Mouse (Mus musculus) T-helper 2 cell (primary cell): Measurements from ENCODE around the gene Zbtb43.

Experiments used
- in situ Hi-C: fragments of 300-600 bp; cut with MboI, MseI; formaldehyde crosslinking; loops from one replicate; pipeline ENCODE4 v1.15.1; 2025; ENCODE audit warnings: high pct_unique_total_duplicates

Gene Zbtb43

GRCm38 (mm10) chr2:33468466-33469097 lies at the start of gene Zbtb43:
Gene Zbtb43 (minus strand): TSS chr2:33468559.
- in situ Hi-C loops = loop anchor here (10.0 kb wide), 1 partner anchor 1794 kb away; the partner anchor contains the start of gene Exosc2

GRCm38 (mm10) chr2:33515856-33516255 lies 47.5 kb upstream of the Zbtb43 start:
- in situ Hi-C loops = no loop called here

- in situ Hi-C loops = no loop called here
These were observed 47.1 kb upstream of the Zbtb43 start for GRCm38 (mm10) chr2:33515431-33515830.

GRCm38 (mm10) chr2:33510791-33511190 lies 42.4 kb upstream of the Zbtb43 start:
- in situ Hi-C loops = no loop called here

- in situ Hi-C loops = no loop called here
These were observed 34.2 kb upstream of the Zbtb43 start for GRCm38 (mm10) chr2:33502602-33503001.

DNA sequence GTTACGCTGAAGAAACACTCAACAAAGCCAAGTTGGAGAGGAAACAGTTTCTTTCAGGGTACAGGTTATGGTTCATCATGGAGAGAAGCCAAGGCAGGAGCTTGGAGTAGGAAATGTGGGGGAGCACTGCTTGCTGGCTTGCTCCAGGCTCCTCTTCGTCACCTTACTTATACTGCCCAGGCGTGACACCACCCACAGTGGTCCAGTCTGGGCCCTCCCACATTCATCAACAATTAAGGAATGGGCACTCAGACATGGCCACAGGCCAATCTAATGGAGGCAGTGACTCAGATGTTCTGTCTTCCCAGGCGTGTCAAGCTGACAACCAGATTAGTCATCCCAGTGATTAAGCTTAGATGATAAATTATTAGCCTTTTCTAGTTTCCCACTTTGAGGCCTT lies 29.9 kb upstream of the Zbtb43 start:
- in situ Hi-C loops = no loop called here

- in situ Hi-C loops = no loop called here
These were observed 27.3 kb upstream of the Zbtb43 start for GRCm38 (mm10) chr2:33495654-33496053.

DNA sequence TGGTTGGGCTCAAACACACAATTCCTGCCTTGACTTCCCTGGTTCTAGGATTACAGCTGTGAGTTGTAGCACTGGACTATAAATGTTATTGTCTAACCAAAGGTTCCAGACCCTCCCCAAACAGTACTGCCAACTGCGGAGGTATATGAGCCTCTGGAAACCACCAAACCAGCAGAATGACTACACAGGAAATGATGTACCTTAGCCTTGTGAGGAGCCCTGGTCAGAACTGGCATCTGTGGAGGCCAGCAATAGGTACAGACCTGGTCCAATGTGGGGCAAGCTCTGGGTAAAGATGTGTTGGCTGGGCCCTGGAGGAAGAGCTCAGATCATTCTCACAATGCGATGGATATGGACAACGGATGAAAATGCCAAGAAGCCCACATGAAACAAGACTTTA lies 23.7 kb upstream of the Zbtb43 start:
- in situ Hi-C loops = loop anchor here (5.0 kb wide), 1 partner anchor 65 kb away; no protein-coding TSS in a partner anchor

- in situ Hi-C loops = loop anchor here (5.0 kb wide), 1 partner anchor 158 kb away; no protein-coding TSS in a partner anchor
These were observed 21.2 kb upstream of the Zbtb43 start for GRCm38 (mm10) chr2:33489565-33489964.

GRCm38 (mm10) chr2:33487332-33487731 lies 19.0 kb upstream of the Zbtb43 start:
- in situ Hi-C loops = loop anchor here (5.0 kb wide), 1 partner anchor 160 kb away; no protein-coding TSS in a partner anchor

DNA sequence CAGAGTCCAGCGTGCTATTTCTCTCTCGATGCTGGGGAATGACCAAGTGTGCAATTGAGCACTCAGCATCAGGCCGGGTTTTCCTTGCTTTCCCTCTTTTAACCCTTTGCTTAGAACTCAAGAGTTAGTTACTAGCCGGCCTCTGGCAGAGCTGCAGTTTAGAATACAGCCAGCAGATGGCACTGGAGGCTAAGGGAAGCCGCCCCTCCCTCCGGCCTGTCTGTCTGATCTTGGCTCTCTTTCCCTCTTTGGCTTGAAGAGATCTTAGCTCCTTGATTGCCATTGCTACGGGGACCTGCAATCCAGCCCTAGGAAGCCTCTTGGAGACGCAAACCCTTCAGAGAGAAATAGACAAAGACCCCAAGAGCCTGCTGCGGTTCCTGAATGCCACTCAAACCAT lies 18.5 kb upstream of the Zbtb43 start:
- in situ Hi-C loops = loop anchor here (5.0 kb wide), 1 partner anchor 160 kb away; no protein-coding TSS in a partner anchor

GRCm38 (mm10) chr2:33477961-33478755 lies 9.8 kb upstream of the Zbtb43 start:
- in situ Hi-C loops = no loop called here

GRCm38 (mm10) chr2:33475961-33476360 lies 7.6 kb upstream of the Zbtb43 start:
- in situ Hi-C loops = no loop called here

GRCm38 (mm10) chr2:33467546-33468465 lies 553 bp downstream of the Zbtb43 start:
- in situ Hi-C loops = loop anchor here (10.0 kb wide), 1 partner anchor 1793 kb away; the partner anchor contains the start of gene Exosc2

- in situ Hi-C loops = loop anchor here (10.0 kb wide), 1 partner anchor 1791 kb away; the partner anchor contains the start of gene Exosc2
These were observed 2.4 kb downstream of the Zbtb43 start for GRCm38 (mm10) chr2:33465966-33466365.

DNA sequence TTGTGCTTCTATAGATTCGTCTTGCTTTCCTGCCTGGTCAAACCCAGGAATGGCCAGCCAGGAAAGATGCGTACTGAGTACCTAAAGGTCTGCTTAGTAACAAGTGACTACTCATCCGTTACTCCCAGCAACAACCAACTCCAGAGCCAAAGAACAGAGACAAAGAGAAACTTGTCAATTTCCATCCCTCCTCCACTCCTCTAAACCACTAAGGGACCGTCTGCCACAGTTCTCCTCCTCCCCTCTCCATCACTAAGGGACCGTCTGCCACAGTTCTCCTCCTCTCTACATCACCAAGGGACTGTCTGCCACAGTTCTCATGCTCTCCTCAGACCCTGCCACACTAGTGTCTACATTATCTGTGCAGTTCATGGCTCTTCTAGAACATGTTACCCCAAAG lies 3.1 kb downstream of the Zbtb43 start:
- in situ Hi-C loops = loop anchor here (10.0 kb wide), 1 partner anchor 1790 kb away; the partner anchor contains the start of gene Exosc2

DNA sequence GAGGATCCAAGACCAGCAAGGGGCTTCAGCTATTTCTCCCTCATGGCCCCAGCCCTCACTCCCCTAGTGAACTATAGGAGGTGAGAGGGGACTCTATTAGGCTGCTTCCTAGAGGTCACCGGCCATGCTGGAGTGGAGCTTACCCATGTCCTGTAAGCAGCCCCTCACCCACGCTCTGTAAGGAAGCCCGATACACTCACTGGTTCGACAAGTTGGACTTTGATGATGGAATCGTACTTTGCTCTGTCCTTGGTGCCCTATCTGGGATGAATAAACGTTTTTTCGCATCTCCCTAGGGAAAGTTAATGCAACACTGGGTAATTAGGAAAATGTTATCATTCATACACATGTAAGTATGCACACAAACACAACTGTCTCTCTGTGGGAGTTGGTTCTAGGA lies 6.3 kb downstream of the Zbtb43 start:
- in situ Hi-C loops = loop anchor here (10.0 kb wide), 1 partner anchor 1787 kb away; the partner anchor contains the start of gene Exosc2

GRCm38 (mm10) chr2:33461066-33461465 lies 7.3 kb downstream of the Zbtb43 start:
- in situ Hi-C loops = loop anchor here (10.0 kb wide), 1 partner anchor 1786 kb away; the partner anchor contains the start of gene Exosc2

GRCm38 (mm10) chr2:33459660-33460059 lies 8.7 kb downstream of the Zbtb43 start:
- in situ Hi-C loops = loop anchor here (10.0 kb wide), 1 partner anchor 1785 kb away; the partner anchor contains the start of gene Exosc2

GRCm38 (mm10) chr2:33456696-33457095 lies 11.7 kb downstream of the Zbtb43 start:
- in situ Hi-C loops = no loop called here

- in situ Hi-C loops = no loop called here
These were observed 12.1 kb downstream of the Zbtb43 start for GRCm38 (mm10) chr2:33456242-33456641.
